Mouse (Mus musculus) hindbrain, embryonic 16.5 days (tissue): ENCODE data around the gene Bcl11a. TPM values are rescaled to one million over a fixed set of nuclear protein-coding genes. Genes with fewer than 3 reads are reported as not detected.

Source experiments
- ATAC-seq: fragments of 200-750 bp; cut with Nextera tagmentation; 2 replicates; pipeline ENCODE4 v1.8.0; 2017; ENCODE audit warnings: moderate TSS enrichment, moderate library complexity
- H3K27ac ChIP-seq: fragments of 300-500 bp; sonication (generic); 2 replicates; pipeline ENCODE4 v1.5.1; 2014; ENCODE audit warnings: low read depth, mild to moderate bottlenecking, control low read depth, low read length, moderate library complexity
- H3K27me3 ChIP-seq: fragments of 300-500 bp; sonication (generic); replicated peaks from 2 replicates; pipeline ENCODE4 v1.6.1; 2014; ENCODE audit warnings: low read length; ENCODE audit not compliant: control insufficient read depth, insufficient read depth
- H3K36me3 ChIP-seq: fragments of 300-500 bp; sonication (generic); 2 replicates; pipeline ENCODE4 v1.6.1; 2014; ENCODE audit warnings: mild to moderate bottlenecking, low read length, moderate library complexity, mixed read lengths; ENCODE audit not compliant: control insufficient read depth, insufficient read depth
- H3K4me1 ChIP-seq: fragments of 300-500 bp; sonication (generic); 2 replicates; pipeline ENCODE4 v1.6.1; 2014; ENCODE audit warnings: low read depth, low read length; ENCODE audit not compliant: control insufficient read depth, insufficient read depth
- H3K4me2 ChIP-seq: fragments of 300-500 bp; sonication (generic); 2 replicates; pipeline ENCODE4 v1.6.1; 2014; ENCODE audit warnings: mild to moderate bottlenecking, low read length, control low read depth, moderate library complexity
- H3K4me3 ChIP-seq: fragments of 300-500 bp; sonication (generic); 2 replicates; pipeline ENCODE4 v1.5.1; 2014; ENCODE audit warnings: mild to moderate bottlenecking, low read length, control low read depth, moderate library complexity
- H3K9ac ChIP-seq: fragments of 300-500 bp; sonication (generic); 2 replicates; pipeline ENCODE4 v1.6.1; 2014; ENCODE audit warnings: low read depth, mild to moderate bottlenecking, control low read depth, low read length, moderate library complexity
- H3K9me3 ChIP-seq: fragments of 300-500 bp; sonication (generic); 2 replicates; pipeline ENCODE4 v1.6.1; 2014; ENCODE audit warnings: mild to moderate bottlenecking, low read length, moderate library complexity; ENCODE audit not compliant: control insufficient read depth
- WGBS: fragments of 180-500 bp; shearing (Covaris S2); extraction: QIAGEN DNeasy Blood & Tissue Kit; methylation state at CpG from one replicate; pipeline ENCODE4 v1.1.7; 2014; 5-methylcytosine and 5-hydroxymethylcytosine counted together
- polyA plus RNA-seq: library from polyadenylated mRNA; unstranded; fragments of >200 nt; fragmentation: Nextera tagmentation; extraction: Ambion mirVana; gene quantifications from 2 replicates; pipeline ENCODE4 v1.2.1, GENCODE M21; 2015

The Bcl11a gene
- polyA plus RNA-seq, 1 experiment from 2014 or later = 97.9 TPM

DNA sequence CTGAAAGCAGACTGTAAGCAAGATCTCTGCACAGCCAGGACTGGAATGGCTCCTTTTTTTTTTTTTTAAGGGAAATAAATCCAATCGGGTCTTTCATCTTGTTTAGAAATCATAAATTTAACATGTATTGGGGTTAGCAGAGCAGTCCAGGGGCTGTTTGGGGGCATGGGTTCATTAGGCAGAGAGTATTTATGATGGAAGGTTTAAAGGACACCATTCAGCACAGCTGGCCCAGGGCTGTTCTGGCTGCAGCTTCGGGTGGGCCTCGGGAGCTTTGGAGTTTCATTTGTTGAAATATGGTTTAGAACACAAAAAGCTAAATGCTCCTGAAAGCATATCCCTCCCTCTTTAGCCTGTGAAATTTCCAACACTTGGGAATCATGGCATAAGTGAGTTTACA is 112.6 kb downstream of the Bcl11a start:
- H3K4me1 ChIP-seq = no peaks in the 10 kb centered on the region

DNA sequence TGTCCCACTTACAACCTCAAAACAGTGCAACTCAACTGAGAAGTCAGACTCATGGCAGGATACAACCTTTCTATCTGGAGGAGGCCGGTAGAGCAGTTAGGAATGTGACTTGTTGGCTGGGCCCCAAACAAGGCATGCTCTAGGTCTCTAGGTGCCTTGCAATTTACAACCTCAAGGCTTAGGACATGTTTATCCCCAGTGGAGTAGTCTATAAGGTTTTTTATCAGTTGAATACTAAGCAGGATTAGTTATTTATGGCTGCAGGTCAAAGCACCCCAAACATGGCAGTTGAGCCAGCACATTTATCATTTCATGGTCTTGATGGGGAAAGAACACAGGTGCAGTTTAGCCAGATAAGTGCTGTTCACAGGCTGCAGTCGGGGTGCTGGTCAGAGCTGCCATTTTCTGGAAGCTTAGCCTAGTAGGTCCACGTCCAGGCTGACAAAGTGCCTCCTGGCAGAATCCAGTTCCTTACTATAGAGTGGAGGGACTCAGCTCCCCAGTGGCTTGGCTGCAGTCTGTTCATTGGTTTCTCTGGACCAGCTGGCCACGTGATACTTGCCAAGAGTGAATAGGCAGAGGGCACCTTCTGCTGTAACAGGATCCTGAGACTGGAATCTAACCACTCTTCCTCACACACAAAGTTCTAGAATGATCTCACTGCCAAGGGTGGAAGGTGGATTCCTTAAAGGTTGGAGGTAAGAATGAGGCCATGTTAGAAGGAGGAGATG is 118.8 kb downstream of the Bcl11a start:
- Histone ChIP-seq H3K27me3 (no peaks in the 10 kb centered on the region), H3K4me3 (no peak overlapping the region), H3K9ac (no peak overlapping the region), H3K4me1 (no peaks in the 10 kb centered on the region), H3K9me3 (no peaks in the 10 kb centered on the region), H3K27ac (no peak overlapping the region), H3K36me3 (no peaks in the 10 kb centered on the region), H3K4me2 (no peak overlapping the region)
- no peak for ATAC-seq
- 68% methylated on average over 4 of the region's 4 CpGs for WGBS

More for the DNA sequence above, 112.6 kb downstream of the Bcl11a start:
- Histone ChIP-seq H3K27me3 (no peaks in the 10 kb centered on the region), H3K4me2 (no peak overlapping the region), H3K27ac (no peak overlapping the region), H3K9ac (no peak overlapping the region), H3K4me3 (no peak overlapping the region), H3K36me3 (no peaks in the 10 kb centered on the region), H3K9me3 (no peaks in the 10 kb centered on the region)
- WGBS = 90% methylated on average over 3 of the region's 3 CpGs
- ATAC-seq = no peak

DNA sequence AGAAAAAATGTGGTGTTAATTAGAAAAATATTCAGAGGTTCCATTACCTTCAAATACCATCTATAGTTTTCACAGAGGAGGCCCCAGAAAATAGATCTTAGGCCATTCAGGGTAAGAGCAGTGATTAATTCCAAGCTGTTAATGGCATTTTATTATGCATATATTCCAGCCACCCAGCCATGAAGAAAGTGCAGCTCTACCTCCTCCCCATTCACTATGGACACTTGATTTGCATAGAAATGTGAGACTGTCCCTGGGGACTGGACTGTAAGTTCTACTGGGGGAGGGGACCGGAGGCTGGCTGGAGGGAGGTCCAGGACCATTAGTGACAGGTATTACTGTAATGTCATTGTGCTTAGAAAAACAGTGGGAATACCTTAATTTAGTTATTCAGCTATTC is 119.6 kb downstream of the Bcl11a start:
- Histone ChIP-seq H3K4me3 (no peak overlapping the region), H3K4me1 (no peaks in the 10 kb centered on the region), H3K27me3 (no peaks in the 10 kb centered on the region), H3K9ac (no peak overlapping the region), H3K36me3 (no peaks in the 10 kb centered on the region), H3K9me3 (no peaks in the 10 kb centered on the region), H3K4me2 (no peak overlapping the region), H3K27ac (no peak overlapping the region)
- no peak for ATAC-seq
- 20% methylated on average over 1 of the region's 1 CpGs for WGBS

DNA sequence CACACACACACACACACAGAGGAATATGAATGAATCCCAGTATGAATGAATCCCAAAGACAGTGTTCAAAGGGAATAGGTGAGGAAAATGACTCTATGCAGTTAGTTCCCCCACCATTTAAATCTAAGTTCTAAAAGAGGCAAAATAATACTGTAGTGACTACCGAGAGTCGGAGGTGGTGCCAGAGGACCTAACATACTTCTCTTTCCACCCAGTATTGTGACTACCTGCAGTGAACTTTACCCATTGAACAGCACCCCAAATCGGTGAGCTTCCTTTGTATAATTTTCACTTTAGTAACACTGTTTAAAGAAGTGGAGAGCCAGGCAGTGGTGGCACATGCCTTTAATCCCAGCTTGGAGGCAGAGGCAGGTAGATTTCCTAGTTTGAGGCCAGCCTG is 121.7 kb downstream of the Bcl11a start:
- 96% methylated on average over 3 of the region's 3 CpGs for WGBS

DNA sequence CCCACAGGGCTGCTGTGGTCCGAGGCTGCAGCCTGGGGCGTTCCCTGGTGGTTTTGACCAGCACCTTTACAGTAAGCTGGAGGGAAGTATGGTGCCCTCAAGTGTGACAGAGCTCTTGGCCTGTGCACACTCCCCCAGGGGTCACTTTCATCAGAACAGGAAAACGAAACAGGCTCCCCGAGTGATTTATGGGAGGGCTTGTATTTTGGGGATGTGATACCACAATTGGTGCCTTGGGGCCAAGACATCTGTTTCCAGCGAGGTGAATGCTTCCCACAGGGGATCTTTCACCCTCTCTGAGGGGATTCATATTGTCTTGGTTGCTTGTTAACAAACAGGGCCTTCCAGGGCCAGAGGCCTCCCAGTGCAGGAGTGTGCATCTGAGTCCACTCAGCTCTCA is 122.5 kb downstream of the Bcl11a start:
- Histone ChIP-seq H3K9ac (no peak overlapping the region), H3K4me3 (no peak overlapping the region), H3K27ac (no peak overlapping the region), H3K4me2 (no peak overlapping the region), H3K36me3 (no peaks in the 10 kb centered on the region), H3K27me3 (no peaks in the 10 kb centered on the region), H3K4me1 (no peaks in the 10 kb centered on the region), H3K9me3 (no peaks in the 10 kb centered on the region)
- ATAC-seq = no peak
- WGBS = 65% methylated on average over 5 of the region's 5 CpGs

More for the DNA sequence above, 121.7 kb downstream of the Bcl11a start:
- Histone ChIP-seq H3K27me3 (no peaks in the 10 kb centered on the region), H3K27ac (no peak overlapping the region), H3K4me3 (no peak overlapping the region), H3K4me2 (no peak overlapping the region), H3K9me3 (no peaks in the 10 kb centered on the region), H3K36me3 (no peaks in the 10 kb centered on the region), H3K4me1 (no peaks in the 10 kb centered on the region), H3K9ac (no peak overlapping the region)
- no peak for ATAC-seq

DNA sequence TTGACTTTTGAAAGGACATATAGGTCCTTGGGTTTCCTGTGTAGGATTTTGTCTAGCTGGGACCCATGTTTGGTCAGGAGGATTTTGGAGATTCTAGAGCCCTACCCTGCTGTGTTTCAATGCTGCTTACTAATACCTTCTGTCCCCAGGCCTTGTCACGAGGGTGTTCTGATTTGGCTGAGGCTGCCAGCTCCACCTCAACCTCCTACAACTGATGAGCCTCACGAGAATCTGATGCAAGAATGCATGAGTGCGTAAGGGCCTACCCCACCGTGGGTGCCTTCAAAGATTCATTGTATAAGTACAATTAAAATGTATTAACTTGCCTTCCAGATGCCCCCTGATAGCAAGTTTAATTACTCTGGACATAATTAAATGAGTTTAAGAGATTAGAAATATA is 123.4 kb downstream of the Bcl11a start:
- WGBS = 64% methylated on average over 4 of the region's 4 CpGs
- no peaks in the 10 kb centered on the region for H3K36me3 ChIP-seq
- ATAC-seq = no peak

DNA sequence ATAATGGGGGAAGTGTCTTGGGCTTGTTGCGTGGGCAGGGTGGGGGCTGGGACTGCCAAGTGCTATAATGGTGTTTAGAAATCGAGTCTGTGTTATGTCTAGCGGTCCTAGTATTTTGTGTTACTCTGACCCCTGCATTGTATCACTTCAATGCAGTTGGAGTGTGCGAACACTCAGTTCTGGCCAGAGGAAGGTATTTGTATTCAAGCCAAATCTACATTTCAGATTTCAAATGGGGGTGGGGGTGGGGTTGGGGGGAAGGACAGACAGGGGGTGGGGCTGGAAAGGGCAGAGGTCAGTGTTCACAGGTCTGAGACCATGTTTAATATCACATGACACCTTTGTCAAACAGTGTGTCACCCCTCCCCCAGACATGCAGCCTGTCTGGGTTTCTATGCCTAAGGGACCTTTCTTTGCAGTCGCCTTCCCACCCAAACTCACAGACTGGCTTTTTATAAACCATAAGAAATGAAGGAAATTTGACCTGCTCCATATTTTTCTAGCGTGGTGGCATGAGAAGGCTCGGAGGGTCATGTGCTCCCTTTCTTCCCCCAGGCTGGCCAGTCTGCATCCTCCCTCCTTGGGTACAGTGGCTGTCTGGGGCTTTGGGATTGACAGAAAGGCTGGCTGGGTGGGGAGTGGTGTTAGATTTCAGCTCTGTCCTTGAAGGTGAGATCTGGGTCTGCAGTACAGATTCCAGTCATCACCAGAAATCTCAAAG is 124.9 kb downstream of the Bcl11a start:
- no peaks in the 10 kb centered on the region for H3K27me3 ChIP-seq
- no peak overlapping the region for H3K4me2 ChIP-seq
- no peak overlapping the region for H3K27ac ChIP-seq
- H3K4me1 ChIP-seq = no peaks in the 10 kb centered on the region
- WGBS = 19% methylated on average over 7 of the region's 7 CpGs
- ATAC-seq = no peak
- no peaks in the 10 kb centered on the region for H3K36me3 ChIP-seq
- H3K4me3 ChIP-seq = no peak overlapping the region
- no peak overlapping the region for H3K9ac ChIP-seq
- no peaks in the 10 kb centered on the region for H3K9me3 ChIP-seq

More for the DNA sequence above, 123.4 kb downstream of the Bcl11a start:
- Histone ChIP-seq H3K9ac (no peak overlapping the region), H3K9me3 (no peaks in the 10 kb centered on the region), H3K27ac (no peak overlapping the region), H3K4me1 (no peaks in the 10 kb centered on the region), H3K4me2 (no peak overlapping the region), H3K4me3 (no peak overlapping the region), H3K27me3 (no peaks in the 10 kb centered on the region)

DNA sequence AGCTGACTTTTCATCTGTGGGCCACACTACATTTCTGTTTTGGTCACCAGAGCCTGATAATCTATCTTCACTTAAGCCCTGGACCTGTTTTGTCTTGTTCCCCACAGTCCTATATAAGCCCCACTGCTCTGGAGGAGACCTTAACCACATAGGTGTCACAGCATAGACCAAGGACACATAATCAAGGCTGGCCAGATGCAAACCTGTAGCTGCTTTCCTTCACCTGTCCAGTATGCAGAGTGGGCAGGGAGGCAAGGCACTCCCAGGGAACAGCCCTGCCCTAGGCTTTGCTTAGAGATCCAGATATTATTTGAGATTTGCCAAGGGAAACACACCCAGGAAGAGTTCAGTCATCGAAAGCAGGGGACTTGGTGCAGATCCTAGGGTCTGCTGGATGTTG is 125.6 kb downstream of the Bcl11a start:
- Histone ChIP-seq H3K9ac (no peak overlapping the region), H3K4me3 (no peak overlapping the region), H3K4me2 (no peak overlapping the region), H3K27ac (no peak overlapping the region), H3K9me3 (no peaks in the 10 kb centered on the region), H3K4me1 (no peaks in the 10 kb centered on the region), H3K36me3 (no peaks in the 10 kb centered on the region), H3K27me3 (no peaks in the 10 kb centered on the region)
- 92% methylated on average over 1 of the region's 1 CpGs for WGBS
- ATAC-seq = no peak

DNA sequence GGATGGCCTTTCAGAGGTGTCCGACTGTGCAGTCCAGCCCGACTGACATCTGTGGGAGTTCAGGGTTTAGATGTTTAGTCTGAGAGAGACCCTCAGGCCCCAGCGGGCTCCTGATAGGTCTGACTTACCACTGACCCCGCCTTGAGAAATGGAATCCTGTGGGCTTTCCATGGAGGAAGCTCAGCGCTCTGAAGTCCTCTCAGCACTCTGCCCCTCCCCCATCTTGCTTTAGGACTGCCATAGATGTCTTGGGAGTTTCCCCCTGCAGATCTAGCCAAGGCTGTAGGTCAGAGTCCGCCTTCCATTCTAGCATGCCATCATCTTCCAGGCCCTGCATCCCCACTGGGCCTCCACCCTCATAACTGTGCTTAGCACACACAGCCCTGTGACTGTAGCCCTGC is 131.1 kb downstream of the Bcl11a start:
- Histone ChIP-seq H3K4me3 (no peak overlapping the region), H3K9ac (no peak overlapping the region), H3K36me3 (no peaks in the 10 kb centered on the region), H3K27me3 (no peaks in the 10 kb centered on the region), H3K9me3 (no peaks in the 10 kb centered on the region), H3K4me2 (no peak overlapping the region), H3K4me1 (no peaks in the 10 kb centered on the region), H3K27ac (no peak overlapping the region)
- WGBS = 57% methylated on average over 6 of the region's 6 CpGs
- ATAC-seq = no peak; the same call in 1 of the 2 replicates
